Mouse (Mus musculus) heart, embryonic 12.5 days (tissue): ENCODE data around the gene Olfr981. TPM values are rescaled to one million over a fixed set of nuclear protein-coding genes. Genes with fewer than 3 reads are reported as not detected.
"Not testable (repeated sequence)": the region's sequence is repeated elsewhere in the genome, so short reads cannot be mapped to it uniquely, and the experiment has no call there.

Source experiments
- ATAC-seq: fragments of 200-750 bp; cut with Nextera tagmentation; 2 replicates; pipeline ENCODE4 v1.8.0; 2017; ENCODE audit warnings: moderate TSS enrichment, moderate library complexity; ENCODE audit not compliant: insufficient number of reproducible peaks, low FRiP score
- H3K27ac ChIP-seq: fragments of 300-500 bp; sonication (generic); 2 replicates; pipeline ENCODE4 v1.5.1; 2016; ENCODE audit warnings: mild to moderate bottlenecking, moderate library complexity; ENCODE audit not compliant: poor library complexity, severe bottlenecking
- H3K27me3 ChIP-seq: fragments of 300-500 bp; sonication (generic); replicated peaks from 2 replicates; pipeline ENCODE4 v1.6.1; 2016; ENCODE audit warnings: mild to moderate bottlenecking, moderate library complexity
- H3K36me3 ChIP-seq: fragments of 300-500 bp; sonication (generic); 2 replicates; pipeline ENCODE4 v1.6.1; 2016; ENCODE audit warnings: mild to moderate bottlenecking, moderate library complexity
- H3K4me1 ChIP-seq: fragments of 300-500 bp; sonication (generic); replicated peaks from 2 replicates; pipeline ENCODE4 v1.6.1; 2016; ENCODE audit warnings: mild to moderate bottlenecking
- H3K4me2 ChIP-seq: fragments of 300-500 bp; sonication (generic); 2 replicates; pipeline ENCODE4 v1.6.1; 2016; ENCODE audit warnings: mild to moderate bottlenecking, moderate library complexity
- H3K4me3 ChIP-seq: fragments of 300-500 bp; sonication (generic); 2 replicates; pipeline ENCODE4 v1.5.1; 2016; ENCODE audit warnings: mild to moderate bottlenecking
- H3K9ac ChIP-seq: fragments of 300-500 bp; sonication (generic); 2 replicates; pipeline ENCODE4 v1.6.1; 2016; ENCODE audit warnings: mild to moderate bottlenecking, moderate library complexity
- H3K9me3 ChIP-seq: fragments of 300-500 bp; sonication (generic); replicated peaks from 2 replicates; pipeline ENCODE4 v1.6.1; 2016; ENCODE audit warnings: mild to moderate bottlenecking, moderate library complexity
- WGBS: fragments of 180-500 bp; shearing (Covaris S2); methylation state at CpG from one replicate; pipeline ENCODE4 v1.1.7; 2016; 5-methylcytosine and 5-hydroxymethylcytosine counted together
- polyA plus RNA-seq: library from polyadenylated mRNA; unstranded; fragments of >200 nt; fragmentation: Nextera tagmentation; extraction: Ambion mirVana; gene quantifications from 2 replicates; pipeline ENCODE4 v1.2.1, GENCODE M21; 2016

Gene Olfr981
- polyA plus RNA-seq: not detected in 2 replicates

GRCm38 (mm10) chr9:40021164-40021563, at the start of gene Olfr981:
Gene Olfr981, plus strand, starts transcription at chr9:40021464.
- Histone ChIP-seq H3K27me3 (no peaks in the 10 kb centered on the region), H3K4me3 (no peak within 1 kb of the TSS), H3K4me1 (no peaks in the 10 kb centered on the region), H3K27ac (no peak within 1 kb of the TSS), H3K9me3 (no peaks in the 10 kb centered on the region), H3K4me2 (no peak within 1 kb of the TSS), H3K9ac (no peak within 1 kb of the TSS), H3K36me3 (no peaks in the 10 kb centered on the region)
- 64% methylated on average over 2 of the region's 2 CpGs for WGBS
- ATAC-seq: no peak

GRCm38 (mm10) chr9:39976581-39977145, 44.6 kb upstream of the Olfr981 start:
- H3K36me3 ChIP-seq, H3K9ac ChIP-seq, H3K4me3 ChIP-seq, ATAC-seq, H3K4me2 ChIP-seq, H3K9me3 ChIP-seq, H3K27me3 ChIP-seq, H3K27ac ChIP-seq, H3K4me1 ChIP-seq: not testable (repeated sequence)
- WGBS: 68% methylated on average over 1 of the region's 1 CpGs

- no peaks in the 10 kb centered on the region for H3K27me3 ChIP-seq
- WGBS: 71% methylated on average over 2 of the region's 2 CpGs
- ATAC-seq: no peak
These were observed 29.5 kb upstream of the Olfr981 start, which contains the start of gene Olfr978 for GRCm38 (mm10) chr9:39991813-39992212. Gene Olfr978, plus strand, starts transcription at chr9:39992113.

GRCm38 (mm10) chr9:40003365-40003764, 17.9 kb upstream of the Olfr981 start, which contains the start of gene Olfr979:
Gene Olfr979, minus strand, starts transcription at chr9:40003465.
- no peak for ATAC-seq
- 94% methylated on average over 1 of the region's 1 CpGs for WGBS
- no peaks in the 10 kb centered on the region for H3K4me1 ChIP-seq

More at GRCm38 (mm10) chr9:39991813-39992212, 29.5 kb upstream of the Olfr981 start, which contains the start of gene Olfr978:
- Histone ChIP-seq H3K9ac (no peak within 1 kb of the TSS), H3K9me3 (no peaks in the 10 kb centered on the region), H3K27ac (no peak within 1 kb of the TSS), H3K4me2 (no peak within 1 kb of the TSS), H3K4me1 (no peaks in the 10 kb centered on the region), H3K36me3 (no peaks in the 10 kb centered on the region), H3K4me3 (no peak within 1 kb of the TSS)

GRCm38 (mm10) chr9:40009482-40009881, 11.8 kb upstream of the Olfr981 start, which contains the start of gene Olfr980:
Gene Olfr980, minus strand, starts transcription at chr9:40009582.
- Histone ChIP-seq H3K4me3 (no peak within 1 kb of the TSS), H3K9ac (no peak within 1 kb of the TSS), H3K27me3 (no peaks in the 10 kb centered on the region), H3K27ac (no peak within 1 kb of the TSS), H3K4me1 (no peaks in the 10 kb centered on the region), H3K4me2 (no peak within 1 kb of the TSS), H3K9me3 (no peaks in the 10 kb centered on the region), H3K36me3 (no peaks in the 10 kb centered on the region)
- ATAC-seq: no peak
- 57% methylated on average over 1 of the region's 1 CpGs for WGBS

More at GRCm38 (mm10) chr9:40003365-40003764, 17.9 kb upstream of the Olfr981 start, which contains the start of gene Olfr979:
- no peak within 1 kb of the TSS for H3K27ac ChIP-seq
- no peak within 1 kb of the TSS for H3K4me2 ChIP-seq
- no peaks in the 10 kb centered on the region for H3K36me3 ChIP-seq
- H3K9ac ChIP-seq: no peak within 1 kb of the TSS
- no peaks in the 10 kb centered on the region for H3K27me3 ChIP-seq
- H3K4me3 ChIP-seq: no peak within 1 kb of the TSS
- no peaks in the 10 kb centered on the region for H3K9me3 ChIP-seq

GRCm38 (mm10) chr9:40050138-40050537, 28.9 kb downstream of the Olfr981 start:
- Histone ChIP-seq H3K27ac (no peak overlapping the region), H3K4me3 (no peak overlapping the region), H3K27me3 (no peaks in the 10 kb centered on the region), H3K4me1 (no peaks in the 10 kb centered on the region), H3K36me3 (no peaks in the 10 kb centered on the region), H3K9me3 (no peaks in the 10 kb centered on the region), H3K9ac (no peak overlapping the region), H3K4me2 (no peak overlapping the region)
- 85% methylated on average over 19 of the region's 19 CpGs for whole genome bisulfite sequencing
- no peak for ATAC-seq

GRCm38 (mm10) chr9:40073529-40073928, 52.3 kb downstream of the Olfr981 start, which contains the start of gene Olfr982:
Gene Olfr982, plus strand, starts transcription at chr9:40073829.
- Histone ChIP-seq H3K4me2 (no peak within 1 kb of the TSS), H3K9me3 (no peaks in the 10 kb centered on the region), H3K27ac (no peak within 1 kb of the TSS), H3K27me3 (no peaks in the 10 kb centered on the region), H3K4me3 (no peak within 1 kb of the TSS), H3K9ac (no peak within 1 kb of the TSS), H3K4me1 (no peaks in the 10 kb centered on the region), H3K36me3 (no peaks in the 10 kb centered on the region)
- no peak for ATAC-seq
- 66% methylated on average over 2 of the region's 2 CpGs for WGBS

Other genes with a start within 250 kb of the Olfr981 start
- gene Olfr968, start 238.2 kb upstream of the Olfr981 start, polyA plus RNA-seq: not detected in 2 replicates
- gene Olfr969, start 230.5 kb upstream of the Olfr981 start, polyA plus RNA-seq: not detected in 2 replicates
- gene Olfr970, start 212.6 kb upstream of the Olfr981 start, polyA plus RNA-seq: not detected in 2 replicates
- gene Olfr971, start 184.6 kb upstream of the Olfr981 start, polyA plus RNA-seq: not detected in 2 replicates
- gene Olfr972, start 155.0 kb upstream of the Olfr981 start, polyA plus RNA-seq: not detected in 2 replicates
- gene Olfr229, start 114.1 kb upstream of the Olfr981 start, polyA plus RNA-seq: not detected in 2 replicates
- gene Olfr974, start 84.0 kb upstream of the Olfr981 start, polyA plus RNA-seq: not detected in 2 replicates
- gene Olfr975, start 69.4 kb upstream of the Olfr981 start, polyA plus RNA-seq: not detected in 2 replicates
- gene Olfr976, start 60.3 kb upstream of the Olfr981 start, polyA plus RNA-seq: not detected in 2 replicates
- gene Olfr978, start 29.4 kb upstream of the Olfr981 start, polyA plus RNA-seq: not detected in 2 replicates
- gene Olfr979, start 18.0 kb upstream of the Olfr981 start, polyA plus RNA-seq: not detected in 2 replicates
- gene Olfr980, start 11.9 kb upstream of the Olfr981 start, polyA plus RNA-seq: not detected in 2 replicates
- not detected in 2 replicates for gene Olfr982, start 52.4 kb downstream of the Olfr981 start, polyA plus RNA-seq
- not detected in 2 replicates for gene Olfr983, start 72.1 kb downstream of the Olfr981 start, polyA plus RNA-seq
- not detected in 2 replicates for gene Olfr984, start 92.7 kb downstream of the Olfr981 start, polyA plus RNA-seq
- gene Olfr985, start 108.7 kb downstream of the Olfr981 start, polyA plus RNA-seq: not detected in 2 replicates
- gene Tmem225, start 126.7 kb downstream of the Olfr981 start, polyA plus RNA-seq: not detected in 2 replicates
- gene Olfr986, start 159.5 kb downstream of the Olfr981 start, polyA plus RNA-seq: not detected in 2 replicates
- 4.2 and 4.8 TPM in 2 replicates for gene Zfp202, start 170.9 kb downstream of the Olfr981 start, polyA plus RNA-seq
- gene Scn3b, start 247.8 kb downstream of the Olfr981 start, polyA plus RNA-seq: 0.35 and 0.61 TPM in 2 replicates